Comparison of ENCODE assay signal across 9 mouse cellular contexts in genomic region chr12:44330216-44330719, GRCm38 (mm10). TPM values are rescaled to one million over a fixed set of nuclear protein-coding genes. Genes with fewer than 3 reads are reported as not detected.
DNase-seq lines count a peak whose midpoint lies in the region; ATAC-seq and TF ChIP-seq lines count a peak whose summit lies in the region.
"Had no signal": no experiment of that assay in that cellular context is flagged by ENCODE, and none has a peak within 500 bp of the region (broad histone marks: within the 10 kb centered on the region; RNA-seq: fewer than 3 reads in every experiment).

No protein-coding gene starts in this region.

- H3K9me3 ChIP-seq in lung, postnatal 0 days (ENCODE audit: low read length) = no peaks in the 10 kb centered on the region
- H3K9me3 ChIP-seq in hindbrain, embryonic 16.5 days (ENCODE audit: control insufficient read depth, low read length) = no peaks in the 10 kb centered on the region
- no peaks in the 10 kb centered on the region for H3K9me3 ChIP-seq in neural tube, embryonic 13.5 days

- 6% methylated on average over 9 of the region's 9 CpGs for WGBS in lung, postnatal 0 days
- WGBS in hindbrain, embryonic 16.5 days = under 1% methylated on average over 9 of the region's 9 CpGs
- under 1% methylated on average over 9 of the region's 9 CpGs for WGBS in neural tube, embryonic 13.5 days

- H3K27ac ChIP-seq in lung, postnatal 0 days (ENCODE audit: low read length) = no peak overlapping the region
- peak overlapping the region; percentile 92 for H3K27ac ChIP-seq in hindbrain, embryonic 16.5 days (ENCODE audit: low read depth, low read length)
- peak overlapping the region; percentile 97 for H3K27ac ChIP-seq in neural tube, embryonic 13.5 days (replicated peaks)

- no peak for TF ChIP-seq EP300 in lung, postnatal 0 days (IDR thresholded peaks at IDR 0.05)

- H3K4me3 ChIP-seq in lung, postnatal 0 days (ENCODE audit: low read depth, low read length) = peak overlapping the region; percentile 58
- peak overlapping the region; percentile 70 for H3K4me3 ChIP-seq in hindbrain, embryonic 16.5 days (ENCODE audit: low read length)
- H3K4me3 ChIP-seq in neural tube, embryonic 13.5 days = peak overlapping the region; percentile 80
- H3K4me3 ChIP-seq: erythroblast, embryonic 14.5 days had no signal

- DNase-seq in cerebellum, adult 11-12 months = peak; percentile 28
- DNase-seq in cerebellum, postnatal 36 days = no peak
- DNase-seq in lung, postnatal 0 days (ENCODE audit: low spot score) = no peak
- no peak for DNase-seq in lung, postnatal 36 days
- DNase-seq in adrenal gland, postnatal 4 days (ENCODE audit: low spot score in 2 of 2) = no peak
- DNase-seq in adrenal gland, postnatal 25 days = no peak

- 0 out of 2 replicates have a peak, but pooled peaks cover 6% of the 10 kb centered on the region for H3K27me3 ChIP-seq in lung, postnatal 0 days (replicated peaks; ENCODE audit: insufficient read depth, low read length)
- H3K27me3 ChIP-seq in hindbrain, embryonic 16.5 days (replicated peaks; ENCODE audit: control insufficient read depth, insufficient read depth, low read length) = no peaks in the 10 kb centered on the region
- H3K27me3 ChIP-seq in neural tube, embryonic 13.5 days = no peaks in the 10 kb centered on the region

- no peaks in the 10 kb centered on the region for H3K36me3 ChIP-seq in lung, postnatal 0 days (ENCODE audit: insufficient read depth, low read length)
- H3K36me3 ChIP-seq in hindbrain, embryonic 16.5 days (ENCODE audit: control insufficient read depth, insufficient read depth, low read length) = no peaks in the 10 kb centered on the region
- H3K36me3 ChIP-seq in neural tube, embryonic 13.5 days = no peaks in the 10 kb centered on the region

- H3K4me2 ChIP-seq in lung, postnatal 0 days (replicated peaks; ENCODE audit: low read depth, low read length) = peak overlapping the region; percentile 95
- H3K4me2 ChIP-seq in hindbrain, embryonic 16.5 days (ENCODE audit: low read length) = peak overlapping the region; percentile 64
- peak overlapping the region; percentile 80 for H3K4me2 ChIP-seq in neural tube, embryonic 13.5 days

- H3K4me1 ChIP-seq in lung, postnatal 0 days (ENCODE audit: insufficient read depth, low read depth, low read length) = peaks cover 7% of the 10 kb centered on the region; the same call in 1 of the 2 replicates
- H3K4me1 ChIP-seq in hindbrain, embryonic 16.5 days (ENCODE audit: control insufficient read depth, insufficient read depth, low read depth, low read length) = peaks cover 18% of the 10 kb centered on the region
- peaks cover 35% of the 10 kb centered on the region for H3K4me1 ChIP-seq in neural tube, embryonic 13.5 days (replicated peaks)

- H3K9ac ChIP-seq in lung, postnatal 0 days (replicated peaks; ENCODE audit: low read depth) = no peak overlapping the region
- peak overlapping the region; percentile 86 for H3K9ac ChIP-seq in hindbrain, embryonic 16.5 days (ENCODE audit: low read depth, low read length)
- peak overlapping the region; percentile 86 for H3K9ac ChIP-seq in neural tube, embryonic 13.5 days

- peak; percentile 31; the same call in 1 of the 2 replicates for TF ChIP-seq CTCF in lung, postnatal 0 days (IDR thresholded peaks at IDR 0.05)

- no peak for ATAC-seq in lung, postnatal 0 days
- peak; percentile 10; the same call in 1 of the 2 replicates for ATAC-seq in hindbrain, embryonic 16.5 days
- peak; percentile 15; the same call in 1 of the 2 replicates for ATAC-seq in neural tube, embryonic 13.5 days (ENCODE audit: low read depth)

RNA-seq across cellular contexts. Expression of gene Nrcam, which starts 1.6 kb away (rescaled TPM):
- polyA plus RNA-seq in lung, postnatal 0 days (2015; fragmentation: Nextera tagmentation; extraction: Ambion mirVana) = 10.3 and 12.8 TPM in 2 replicates
- 125 and 142 TPM in 2 replicates for polyA plus RNA-seq in hindbrain, embryonic 16.5 days (2015; fragmentation: Nextera tagmentation; extraction: Ambion mirVana)
- 110 and 111 TPM in 2 replicates for polyA plus RNA-seq in neural tube, embryonic 13.5 days (2015; fragmentation: Nextera tagmentation; extraction: Ambion mirVana)
- 10 to 100 TPM; 13.4 to 16.9 TPM for total RNA-seq in adrenal gland, postnatal 4 days (2021)
- 2.3 and 3.2 TPM in 2 replicates for total RNA-seq in adrenal gland, postnatal 25 days (2021)
- polyA plus RNA-seq: erythroblast, embryonic 14.5 days had no signal
